Mouse (Mus musculus): ENCODE data around the gene Usp53. TPM values are rescaled to one million over a fixed set of nuclear protein-coding genes. Genes with fewer than 3 reads are reported as not detected.

Usp53 gene
- polyA plus RNA-seq (2012; ENCODE audit: insufficient read depth, low replicate concordance) = not detected in 2 replicates

DNA sequence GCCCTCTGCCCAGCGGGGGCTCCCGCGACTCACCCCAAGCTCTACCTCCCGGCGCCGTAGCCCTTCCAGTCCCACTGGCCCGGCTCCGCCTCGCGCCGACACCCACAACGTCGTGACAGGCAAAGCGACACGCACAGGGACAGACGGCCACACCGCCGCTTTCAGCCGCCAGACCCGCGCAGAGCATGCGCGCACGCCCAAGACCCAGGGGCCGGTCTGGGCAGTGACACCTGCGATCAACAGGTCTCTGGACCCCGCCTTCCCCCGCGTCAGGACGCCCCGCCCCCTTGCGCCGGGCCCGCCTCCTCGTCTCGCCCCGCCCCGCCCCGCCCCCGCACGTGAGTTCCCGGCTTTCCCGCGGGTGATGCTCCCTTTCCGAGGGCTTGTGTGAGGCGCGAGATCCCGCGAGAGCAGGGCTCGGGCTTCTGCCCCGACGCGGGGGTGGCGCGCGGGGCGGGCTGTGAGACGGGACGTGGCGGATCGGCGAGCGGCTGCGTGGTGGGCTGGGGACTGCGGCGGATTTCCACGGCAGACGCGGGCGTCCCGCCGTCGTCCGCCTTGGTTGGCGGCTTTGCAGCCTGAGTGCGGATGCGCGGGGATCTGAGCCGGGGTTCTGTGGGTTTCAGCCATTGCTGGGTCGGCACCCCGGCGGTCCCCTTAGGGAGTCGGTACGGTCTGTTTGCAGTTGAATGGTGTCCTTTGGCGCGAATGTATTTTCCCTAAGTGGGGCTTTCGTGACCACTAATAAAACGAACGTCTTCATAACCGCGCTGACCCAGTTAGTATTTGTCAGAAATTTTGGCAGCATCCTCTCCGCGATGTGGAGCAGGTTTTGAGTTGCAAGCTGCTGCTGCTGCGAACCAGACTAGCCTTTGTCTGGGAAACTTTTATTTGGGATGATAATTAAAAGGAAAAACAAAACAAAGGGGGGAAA, at the start of gene Usp53:
TSS of gene Usp53 (minus strand) at position 262 of the 934 bp plus-strand sequence.
- H3K36me3 ChIP-seq (replicated peaks; ENCODE audit: low read length) = no peaks in the 10 kb centered on the region
- TF ChIP-seq FLI1 (IDR thresholded peaks at IDR 0.05; ENCODE audit: low read length) (no peak), GATA1 (IDR thresholded peaks at IDR 0.05; ENCODE audit: borderline replicate concordance, low read length) (no peak)
- peak within 1 kb of the TSS; percentile 98 for H3K4me3 ChIP-seq (replicated peaks)
- H3K9me3 ChIP-seq = no peaks in the 10 kb centered on the region
- peaks cover 13% of the 10 kb centered on the region for H3K27me3 ChIP-seq (replicated peaks)
- peaks cover 15% of the 10 kb centered on the region for H3K4me1 ChIP-seq

DNA sequence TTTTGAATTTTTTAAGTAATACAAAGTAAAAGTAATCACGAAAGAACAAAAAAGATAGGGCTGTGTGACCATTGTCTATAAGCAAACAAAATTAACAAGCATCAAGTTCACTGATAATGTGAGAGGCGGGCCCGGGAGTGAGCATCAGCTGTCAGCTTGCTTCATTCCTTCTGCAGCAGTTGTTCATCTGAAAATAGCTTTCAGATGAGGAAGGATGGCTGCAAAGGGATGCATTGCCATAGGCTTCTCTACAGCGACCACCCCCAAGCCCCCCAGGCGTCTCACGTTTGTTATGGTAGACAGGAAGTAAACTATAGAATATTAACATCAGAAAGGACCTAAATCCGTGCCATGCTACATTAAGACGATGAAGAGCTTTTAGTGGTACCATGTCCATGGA, 49.5 kb upstream of the Usp53 start:
- Histone ChIP-seq H3K27me3 (replicated peaks) (no peaks in the 10 kb centered on the region), H3K4me1 (no peaks in the 10 kb centered on the region), H3K9me3 (no peaks in the 10 kb centered on the region), H3K4me3 (replicated peaks) (no peak overlapping the region), H3K36me3 (replicated peaks; ENCODE audit: low read length) (no peaks in the 10 kb centered on the region)
- TF ChIP-seq GATA1 (IDR thresholded peaks at IDR 0.05; ENCODE audit: borderline replicate concordance, low read length) (no peak), FLI1 (IDR thresholded peaks at IDR 0.05; ENCODE audit: low read length) (no peak)

DNA sequence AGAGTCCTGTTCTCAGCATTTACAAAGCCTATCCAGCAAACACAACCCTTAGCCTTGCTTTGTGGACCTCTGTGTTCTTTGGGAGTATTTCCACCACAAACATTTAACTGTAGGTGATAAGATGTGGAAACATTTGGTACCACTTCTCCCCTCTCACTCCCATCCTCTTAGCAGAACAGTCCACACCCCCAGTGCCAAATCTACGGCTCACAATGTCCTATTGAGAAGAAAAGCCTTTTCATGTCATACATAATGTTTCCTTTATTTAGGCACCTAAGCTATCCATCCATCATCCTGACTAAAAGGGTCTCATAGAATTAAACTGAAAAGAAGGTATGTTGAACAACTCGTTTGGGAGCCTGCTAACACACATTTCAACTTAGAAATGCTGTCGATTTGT, 41.3 kb upstream of the Usp53 start:
- Histone ChIP-seq H3K4me1 (no peaks in the 10 kb centered on the region), H3K9me3 (no peaks in the 10 kb centered on the region), H3K36me3 (replicated peaks; ENCODE audit: low read length) (no peaks in the 10 kb centered on the region), H3K27me3 (replicated peaks) (no peaks in the 10 kb centered on the region), H3K4me3 (replicated peaks) (no peak overlapping the region)
- TF ChIP-seq FLI1 (IDR thresholded peaks at IDR 0.05; ENCODE audit: low read length) = no peak
- no peak for TF ChIP-seq GATA1 (IDR thresholded peaks at IDR 0.05; ENCODE audit: borderline replicate concordance, low read length)

DNA sequence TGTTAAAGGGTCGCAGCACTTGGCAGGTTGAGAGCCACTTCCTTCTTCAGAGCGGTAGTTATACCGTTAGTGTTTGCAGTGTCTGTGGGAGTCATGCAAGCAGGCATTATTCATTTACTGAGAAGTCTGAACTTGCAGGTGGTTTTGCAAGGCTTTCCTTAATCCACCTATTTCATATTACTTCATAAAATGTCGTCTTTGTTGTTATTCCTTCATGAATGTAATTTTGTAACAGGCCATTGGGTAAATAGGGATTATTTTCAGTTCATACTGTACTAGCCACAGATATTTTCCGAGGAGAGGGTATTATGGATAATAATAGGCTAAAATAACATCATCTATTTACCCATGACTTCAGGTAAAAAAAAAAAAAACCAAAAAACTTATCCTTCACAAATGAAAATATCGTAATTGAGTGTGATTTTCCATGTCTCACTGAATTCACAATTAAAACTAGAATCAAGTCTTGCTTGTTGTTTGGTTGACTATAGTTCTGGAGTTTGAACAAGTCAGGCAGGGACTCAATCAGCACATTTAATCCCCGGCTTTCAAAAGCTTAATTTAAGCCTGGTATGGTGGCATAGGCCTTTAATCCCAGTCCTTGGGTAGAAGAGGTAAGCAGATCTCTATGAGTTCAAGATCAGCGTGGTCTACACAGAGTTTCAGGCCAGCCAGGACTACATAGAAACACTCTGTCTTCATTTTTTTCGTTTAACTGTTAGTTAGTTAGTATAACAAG, 40.4 kb upstream of the Usp53 start:
- Histone ChIP-seq H3K36me3 (replicated peaks; ENCODE audit: low read length) (no peaks in the 10 kb centered on the region), H3K27me3 (replicated peaks) (no peaks in the 10 kb centered on the region), H3K4me3 (replicated peaks) (no peak overlapping the region), H3K9me3 (no peaks in the 10 kb centered on the region), H3K4me1 (0 out of 2 replicates have a peak, but pooled peaks cover 3% of the 10 kb centered on the region)
- TF ChIP-seq GATA1 (IDR thresholded peaks at IDR 0.05; ENCODE audit: borderline replicate concordance, low read length) (no peak), FLI1 (IDR thresholded peaks at IDR 0.05; ENCODE audit: low read length) (no peak)

DNA sequence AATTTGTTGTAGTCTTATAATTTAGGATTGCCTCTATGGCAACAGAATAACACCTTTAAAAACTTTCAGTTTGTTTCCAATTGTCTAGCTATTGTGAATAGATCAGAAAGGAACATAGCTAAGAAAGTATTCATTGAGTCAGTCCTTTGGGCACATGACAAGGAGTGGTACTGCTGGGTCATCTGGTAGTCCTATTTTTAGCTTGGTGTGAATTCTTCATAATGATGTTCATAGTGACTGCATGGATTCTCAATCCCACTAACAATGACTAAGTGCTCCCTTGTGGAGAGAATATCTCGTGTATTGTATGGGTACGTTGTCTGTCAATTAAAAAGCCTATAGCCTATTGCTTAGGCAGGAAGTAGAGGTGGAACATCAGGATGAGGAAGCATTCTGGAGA, 34.5 kb upstream of the Usp53 start:
- H3K4me3 ChIP-seq (replicated peaks) = no peak overlapping the region
- no peak for TF ChIP-seq GATA1 (IDR thresholded peaks at IDR 0.05; ENCODE audit: borderline replicate concordance, low read length)
- no peak for TF ChIP-seq FLI1 (IDR thresholded peaks at IDR 0.05; ENCODE audit: low read length)
- H3K4me1 ChIP-seq = peaks cover 7% of the 10 kb centered on the region; the same call in 1 of the 2 replicates
- no peaks in the 10 kb centered on the region for H3K36me3 ChIP-seq (replicated peaks; ENCODE audit: low read length)
- H3K9me3 ChIP-seq = no peaks in the 10 kb centered on the region
- no peaks in the 10 kb centered on the region for H3K27me3 ChIP-seq (replicated peaks)

DNA sequence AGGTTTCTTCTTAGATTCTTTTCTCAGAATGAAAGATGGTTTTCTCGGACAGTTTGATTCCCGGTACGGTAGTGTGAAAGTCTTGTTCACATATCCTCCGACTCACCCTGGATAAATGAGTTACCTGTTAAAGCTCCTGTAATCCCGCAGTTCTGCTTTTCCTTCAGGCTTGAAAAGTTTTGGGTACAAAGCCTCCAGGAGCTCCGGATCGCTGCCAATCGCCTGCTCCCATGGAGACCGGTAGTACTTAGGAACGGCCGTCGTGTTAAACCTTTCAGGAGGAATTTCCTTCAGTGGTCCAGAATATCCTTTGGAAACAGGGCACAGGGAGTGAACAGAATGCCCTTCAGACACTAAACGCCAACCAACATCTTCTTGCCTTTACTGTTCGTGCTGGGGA, 29.2 kb upstream of the Usp53 start:
- H3K27me3 ChIP-seq (replicated peaks) = no peaks in the 10 kb centered on the region
- no peak overlapping the region for H3K4me3 ChIP-seq (replicated peaks)
- H3K9me3 ChIP-seq = no peaks in the 10 kb centered on the region
- no peaks in the 10 kb centered on the region for H3K4me1 ChIP-seq
- TF ChIP-seq GATA1 (IDR thresholded peaks at IDR 0.05; ENCODE audit: borderline replicate concordance, low read length) (no peak), FLI1 (IDR thresholded peaks at IDR 0.05; ENCODE audit: low read length) (no peak)
- no peaks in the 10 kb centered on the region for H3K36me3 ChIP-seq (replicated peaks; ENCODE audit: low read length)

DNA sequence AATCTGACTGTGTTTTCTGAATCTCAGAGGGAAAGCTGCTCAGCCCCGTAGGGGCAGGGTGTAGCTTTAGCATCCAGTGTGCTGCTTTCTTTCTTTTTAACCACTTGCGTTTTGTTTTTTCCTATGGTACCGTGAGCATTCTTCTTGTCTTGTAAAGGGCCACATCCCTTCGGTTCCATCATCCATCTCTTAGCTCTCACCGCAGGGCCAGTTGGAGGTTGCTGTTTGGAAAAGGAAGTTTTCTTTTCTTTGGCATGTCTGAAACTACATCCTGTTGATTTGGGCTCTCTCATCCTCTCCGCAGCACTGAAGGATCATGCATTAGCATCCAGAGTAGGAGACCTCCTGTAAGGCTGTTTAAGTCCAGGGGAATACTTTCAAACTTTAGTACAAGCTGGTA, 25.1 kb upstream of the Usp53 start:
- H3K9me3 ChIP-seq = no peaks in the 10 kb centered on the region

DNA sequence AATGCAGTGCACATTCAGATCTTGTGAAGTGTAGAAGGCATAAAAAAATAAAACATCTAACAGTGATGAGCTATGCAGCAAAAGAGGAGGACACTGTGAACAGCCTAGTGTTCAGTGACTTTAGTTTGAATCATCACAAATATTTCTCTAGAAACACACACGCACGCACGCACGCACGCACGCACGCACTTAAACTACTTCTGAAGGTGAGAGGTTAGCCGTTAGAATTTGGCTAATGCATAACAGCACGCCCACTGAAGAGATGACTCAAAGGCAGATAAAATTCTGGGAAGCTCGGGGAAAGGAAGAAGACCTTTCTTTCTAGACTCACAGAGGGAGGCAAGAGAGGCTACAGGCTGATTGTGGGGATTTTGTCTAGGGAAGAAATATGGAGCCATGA, 23.1 kb upstream of the Usp53 start:
- H3K9me3 ChIP-seq = no peaks in the 10 kb centered on the region
- TF ChIP-seq FLI1 (IDR thresholded peaks at IDR 0.05; ENCODE audit: low read length) (no peak), GATA1 (IDR thresholded peaks at IDR 0.05; ENCODE audit: borderline replicate concordance, low read length) (no peak)

More for the DNA sequence above, 25.1 kb upstream of the Usp53 start:
- TF ChIP-seq GATA1 (IDR thresholded peaks at IDR 0.05; ENCODE audit: borderline replicate concordance, low read length) = no peak
- TF ChIP-seq FLI1 (IDR thresholded peaks at IDR 0.05; ENCODE audit: low read length) = no peak
- no peak overlapping the region for H3K4me3 ChIP-seq (replicated peaks)
- no peaks in the 10 kb centered on the region for H3K36me3 ChIP-seq (replicated peaks; ENCODE audit: low read length)
- no peaks in the 10 kb centered on the region for H3K4me1 ChIP-seq
- no peaks in the 10 kb centered on the region for H3K27me3 ChIP-seq (replicated peaks)

DNA sequence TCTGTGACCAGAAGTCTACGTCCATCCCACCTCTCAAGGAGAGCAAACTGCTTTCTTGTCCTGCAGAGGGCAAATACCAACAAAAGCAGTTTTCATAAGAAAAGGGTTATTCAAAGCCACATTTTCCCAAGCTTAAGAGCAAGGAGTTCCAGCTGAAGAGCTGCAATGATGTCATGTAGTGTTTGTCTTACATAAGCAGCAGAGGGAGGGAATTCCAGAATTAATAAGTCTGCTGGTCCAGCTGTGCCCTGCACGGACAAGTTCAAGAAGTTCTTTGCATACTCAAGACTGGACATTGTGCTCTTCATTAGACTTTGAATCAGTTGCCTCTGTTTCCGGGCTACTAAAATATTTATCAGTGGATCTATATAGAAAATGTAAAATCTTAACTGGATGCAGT, 16.7 kb upstream of the Usp53 start:
- H3K9me3 ChIP-seq = no peaks in the 10 kb centered on the region
- no peak for TF ChIP-seq FLI1 (IDR thresholded peaks at IDR 0.05; ENCODE audit: low read length)
- TF ChIP-seq GATA1 (IDR thresholded peaks at IDR 0.05; ENCODE audit: borderline replicate concordance, low read length) = no peak
- H3K36me3 ChIP-seq (replicated peaks; ENCODE audit: low read length) = no peaks in the 10 kb centered on the region
- no peaks in the 10 kb centered on the region for H3K4me1 ChIP-seq
- H3K27me3 ChIP-seq (replicated peaks) = peaks cover 2% of the 10 kb centered on the region
- no peak overlapping the region for H3K4me3 ChIP-seq (replicated peaks)

More for the DNA sequence above, 23.1 kb upstream of the Usp53 start:
- Histone ChIP-seq H3K36me3 (replicated peaks; ENCODE audit: low read length) (no peaks in the 10 kb centered on the region), H3K4me3 (replicated peaks) (no peak overlapping the region), H3K27me3 (replicated peaks) (no peaks in the 10 kb centered on the region), H3K4me1 (no peaks in the 10 kb centered on the region)

DNA sequence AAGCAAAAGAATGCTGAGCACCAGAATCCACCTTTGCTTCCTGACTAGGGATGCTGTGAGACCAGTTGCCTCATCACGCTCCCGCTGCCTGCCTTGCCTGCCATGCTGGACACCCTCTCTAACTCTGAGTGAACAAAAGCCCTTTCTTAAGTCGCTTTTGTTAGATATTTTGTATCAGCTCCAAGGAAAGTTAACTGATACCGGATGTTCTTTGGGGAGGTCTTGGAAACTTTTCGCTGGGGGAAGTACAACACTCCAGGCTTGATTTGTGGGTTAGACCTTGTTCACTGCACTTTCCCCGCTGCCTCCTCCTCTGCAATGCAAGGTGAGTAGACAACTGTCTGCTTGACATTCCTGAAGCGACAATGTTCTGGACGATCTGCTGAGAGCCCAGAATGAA, 14.2 kb upstream of the Usp53 start:
- no peaks in the 10 kb centered on the region for H3K36me3 ChIP-seq (replicated peaks; ENCODE audit: low read length)
- H3K27me3 ChIP-seq (replicated peaks) = peaks cover 2% of the 10 kb centered on the region
- no peak overlapping the region for H3K4me3 ChIP-seq (replicated peaks)

More for the DNA sequence above, 14.2 kb upstream of the Usp53 start:
- Histone ChIP-seq H3K9me3 (peaks cover 5% of the 10 kb centered on the region), H3K4me1 (no peaks in the 10 kb centered on the region)
- no peak for TF ChIP-seq GATA1 (IDR thresholded peaks at IDR 0.05; ENCODE audit: borderline replicate concordance, low read length)

All from megakaryocyte, embryonic 14.5 days (primary cell).